Comparison of ENCODE assay signal across 9 mouse cellular contexts in the genomic region with DNA sequence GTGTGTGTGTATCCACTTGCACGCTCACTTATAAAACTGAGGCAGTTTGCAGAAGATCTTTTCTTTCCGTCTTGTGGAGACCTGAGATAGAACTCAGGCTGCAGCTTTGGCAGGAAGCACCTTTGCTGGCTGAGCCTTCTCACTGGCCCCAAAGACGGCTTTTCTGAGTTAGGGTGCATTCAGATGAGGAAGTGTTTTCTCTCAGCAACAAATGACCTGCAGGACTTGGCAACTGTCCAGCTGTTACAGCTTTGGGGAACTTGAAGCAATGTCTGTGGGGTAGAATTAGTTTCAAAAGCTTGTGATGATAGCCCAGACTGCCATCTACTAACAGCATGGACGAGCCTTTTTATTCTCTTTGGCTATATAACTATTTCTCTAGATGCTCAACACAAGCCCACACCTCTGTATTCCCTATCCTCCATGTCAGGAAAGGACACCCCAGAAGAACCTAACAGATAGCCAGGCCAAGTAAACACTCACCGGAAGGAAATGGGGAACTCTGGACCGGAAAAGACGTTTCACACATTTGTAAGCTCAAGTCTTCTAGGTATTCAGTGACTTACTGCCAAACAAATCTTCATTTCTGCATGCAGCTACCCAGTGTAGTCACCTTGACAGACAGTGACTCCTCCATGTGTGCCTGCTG.
DNase-seq lines count a peak whose midpoint lies in the region; ATAC-seq and TF ChIP-seq lines count a peak whose summit lies in the region.
"Had no signal": no experiment of that assay in that cellular context is flagged by ENCODE, and none has a peak within 500 bp of the region (broad histone marks: within the 10 kb centered on the region; RNA-seq: fewer than 3 reads in every experiment).

No protein-coding gene starts in this region.

- H3K9ac ChIP-seq in kidney, embryonic 15.5 days = no peak overlapping the region
- H3K9ac ChIP-seq in forebrain, postnatal 0 days = no peak overlapping the region
- H3K9ac ChIP-seq: neural tube, embryonic 12.5 days had no signal

- no peaks in the 10 kb centered on the region for H3K27me3 ChIP-seq in kidney, embryonic 15.5 days
- H3K27me3 ChIP-seq in forebrain, postnatal 0 days (ENCODE audit: insufficient read depth, low read length) = no peaks in the 10 kb centered on the region
- H3K27me3 ChIP-seq: neural tube, embryonic 12.5 days had no signal

- DNase-seq in frontal cortex, postnatal 14 days (ENCODE audit: low spot score in 2 of 2) = peak; percentile 27 to 46
- DNase-seq in CD4-positive helper T cell, adult 2 months (ENCODE audit: low read depth, low spot score) = peak; percentile 56
- peak; percentile 63 for DNase-seq in brain, embryonic 14.5 days (ENCODE audit: low read depth)
- DNase-seq in lung, postnatal 25 days (ENCODE audit: low spot score) = peak; percentile 80
- DNase-seq in thymus, postnatal 0 days (ENCODE audit: low spot score) = peak; percentile 39
- no peak for DNase-seq in forebrain, postnatal 0 days

- H3K4me3 ChIP-seq in kidney, embryonic 15.5 days (replicated peaks) = no peak overlapping the region
- H3K4me3 ChIP-seq in forebrain, postnatal 0 days (ENCODE audit: low read depth, low read length) = no peak overlapping the region
- H3K4me3 ChIP-seq: neural tube, embryonic 12.5 days had no signal

- H3K4me1 ChIP-seq in kidney, embryonic 15.5 days = peaks cover 19% of the 10 kb centered on the region
- no peaks in the 10 kb centered on the region for H3K4me1 ChIP-seq in forebrain, postnatal 0 days (ENCODE audit: insufficient read depth)
- H3K4me1 ChIP-seq: neural tube, embryonic 12.5 days had no signal

- no peaks in the 10 kb centered on the region for H3K36me3 ChIP-seq in kidney, embryonic 15.5 days
- H3K36me3 ChIP-seq in forebrain, postnatal 0 days (ENCODE audit: insufficient read depth) = no peaks in the 10 kb centered on the region
- H3K36me3 ChIP-seq: neural tube, embryonic 12.5 days had no signal

- 0 out of 2 replicates have a peak overlapping the region, but pooled peaks have one; percentile 18 for H3K27ac ChIP-seq in kidney, embryonic 15.5 days
- H3K27ac ChIP-seq in forebrain, postnatal 0 days (ENCODE audit: low read depth, low read length) = no peak overlapping the region
- H3K27ac ChIP-seq: neural tube, embryonic 12.5 days had no signal

- 61% methylated on average over 7 of the region's 7 CpGs for WGBS in kidney, embryonic 15.5 days
- 49% methylated on average over 7 of the region's 7 CpGs for WGBS in forebrain, postnatal 0 days

- no peak overlapping the region for H3K4me2 ChIP-seq in kidney, embryonic 15.5 days
- H3K4me2 ChIP-seq in forebrain, postnatal 0 days (ENCODE audit: low read depth) = no peak overlapping the region
- H3K4me2 ChIP-seq: neural tube, embryonic 12.5 days had no signal

- no peak for ATAC-seq in frontal cortex, adult (ENCODE audit: low TSS enrichment)
- ATAC-seq in kidney, embryonic 15.5 days (replicated peaks; ENCODE audit: low FRiP score) = no peak
- no peak for ATAC-seq in forebrain, postnatal 0 days

- no peak for TF ChIP-seq POLR2A in brain, embryonic 14.5 days (IDR thresholded peaks at IDR 0.05; ENCODE audit: borderline replicate concordance, extremely low read depth, insufficient read depth, insufficient read length, poor library complexity, severe bottlenecking)

- TF ChIP-seq CTCF in brain, embryonic 14.5 days (IDR thresholded peaks at IDR 0.05; ENCODE audit: borderline replicate concordance, extremely low read depth, insufficient read depth, insufficient read length) = no peak
- TF ChIP-seq CTCF in forebrain, postnatal 0 days (IDR thresholded peaks at IDR 0.05; ENCODE audit: low read depth) = no peak

- H3K9me3 ChIP-seq in kidney, embryonic 15.5 days (replicated peaks) = no peaks in the 10 kb centered on the region
- H3K9me3 ChIP-seq in forebrain, postnatal 0 days (ENCODE audit: low read length) = no peaks in the 10 kb centered on the region
- H3K9me3 ChIP-seq: neural tube, embryonic 12.5 days had no signal
